Mouse (Mus musculus): ENCODE results near the gene Trhde. TPM values are rescaled to one million over a fixed set of nuclear protein-coding genes. Genes with fewer than 3 reads are reported as not detected.
A peak's percentile ranks its signal among the peaks of the same experiment; 100 is the strongest.

The Trhde gene
- polyA plus RNA-seq (2012; ENCODE audit: insufficient read depth, insufficient read length, low replicate concordance, missing spikeins): not detected in 2 replicates

DNA sequence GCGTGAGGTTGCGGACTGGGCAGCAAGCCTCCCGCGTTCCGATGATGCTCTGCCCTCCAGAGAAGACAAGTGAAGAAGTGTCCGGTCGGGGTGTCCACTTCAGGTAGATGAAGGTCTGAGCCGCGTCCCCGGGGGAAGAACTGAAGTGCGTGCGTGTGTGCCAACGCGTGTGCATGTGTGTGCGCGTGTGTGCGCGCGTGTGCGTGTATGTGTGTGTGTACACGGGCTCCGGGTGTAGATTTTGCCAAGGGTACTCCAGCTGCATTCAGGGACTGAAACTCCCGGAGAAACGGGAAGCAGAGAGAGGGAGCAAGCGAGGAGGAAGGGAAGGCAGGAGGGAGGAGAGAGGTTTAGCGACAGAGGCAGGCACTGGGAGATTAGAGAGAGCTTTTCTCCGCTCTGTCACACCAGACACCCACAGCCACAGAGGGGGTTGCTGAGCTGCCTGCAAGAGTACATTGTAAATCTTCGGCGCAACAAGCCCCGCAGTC is at the start of gene Trhde:
Gene Trhde (minus strand): TSS at position 147 of the 491 bp plus-strand sequence.
- WGBS: under 1% methylated on average over 30 of the region's 30 CpGs
- TF ChIP-seq CTCF (IDR thresholded peaks at IDR 0.05; ENCODE audit: insufficient read depth, low read depth, low read length) (no peak), POLR2A (IDR thresholded peaks at IDR 0.05; ENCODE audit: insufficient read depth, low read depth, low read length) (no peak)
- Histone ChIP-seq H3K4me1 (ENCODE audit: control insufficient read depth, insufficient read depth, low read length) (0 out of 2 replicates have a peak, but pooled peaks cover 2% of the 10 kb centered on the region), H3K4me3 (ENCODE audit: insufficient read depth, low read depth, low read length) (peak within 1 kb of the TSS; percentile 63), H3K27ac (ENCODE audit: insufficient read depth, low read depth, low read length) (peak within 1 kb of the TSS; percentile 64)

DNA sequence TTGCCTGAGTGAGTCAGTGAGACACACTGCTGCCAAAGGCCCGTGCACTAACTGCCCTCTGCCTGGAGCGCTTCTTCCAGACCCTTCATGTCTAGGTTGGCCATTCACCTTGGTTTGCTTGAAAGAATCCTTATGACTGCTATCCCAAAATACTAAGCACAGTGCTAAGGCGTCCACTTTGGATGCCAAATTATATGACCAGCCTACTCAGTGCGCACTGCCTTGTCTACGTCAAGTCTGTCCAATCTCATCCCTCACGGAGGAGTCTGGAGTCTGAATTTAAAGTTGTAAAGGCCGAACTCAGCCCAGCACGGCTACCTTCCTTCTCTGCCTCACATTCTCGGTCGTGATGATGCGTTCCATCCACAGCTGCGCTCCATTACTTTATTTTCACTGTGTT is 39.9 kb upstream of the Trhde start:
- WGBS: 86% methylated on average over 12 of the region's 12 CpGs
- H3K4me3 ChIP-seq (ENCODE audit: insufficient read depth, low read depth, low read length): no peak overlapping the region
- H3K4me1 ChIP-seq (ENCODE audit: control insufficient read depth, insufficient read depth, low read length): peaks cover 5% of the 10 kb centered on the region; the same call in 1 of the 2 replicates
- TF ChIP-seq POLR2A (IDR thresholded peaks at IDR 0.05; ENCODE audit: insufficient read depth, low read depth, low read length): no peak
- TF ChIP-seq CTCF (IDR thresholded peaks at IDR 0.05; ENCODE audit: insufficient read depth, low read depth, low read length): no peak
- peak overlapping the region; percentile 61 for H3K27ac ChIP-seq (ENCODE audit: insufficient read depth, low read depth, low read length)

DNA sequence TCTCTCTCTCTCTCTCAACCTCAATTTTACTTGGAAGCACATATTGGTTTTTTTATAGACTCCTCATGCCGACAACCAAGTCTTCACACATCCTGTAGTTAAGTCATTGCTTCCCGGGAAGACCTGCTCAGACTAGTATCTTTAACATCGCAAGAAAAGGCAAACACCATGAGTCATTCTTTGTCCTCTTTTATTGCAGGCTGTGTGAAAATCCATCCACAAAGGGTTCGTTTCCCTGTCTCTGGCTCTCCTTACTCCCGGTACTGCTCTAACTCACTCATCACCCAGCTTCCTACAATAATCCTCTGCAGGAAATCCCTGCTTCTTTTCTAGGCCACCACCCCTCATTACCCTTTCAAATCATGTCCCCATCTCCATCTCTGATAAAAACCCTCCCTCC is 39.3 kb upstream of the Trhde start:
- peak overlapping the region; percentile 61 for H3K27ac ChIP-seq (ENCODE audit: insufficient read depth, low read depth, low read length)
- no peak for TF ChIP-seq POLR2A (IDR thresholded peaks at IDR 0.05; ENCODE audit: insufficient read depth, low read depth, low read length)
- TF ChIP-seq CTCF (IDR thresholded peaks at IDR 0.05; ENCODE audit: insufficient read depth, low read depth, low read length): no peak
- WGBS: 31% methylated on average over 5 of the region's 5 CpGs
- H3K4me3 ChIP-seq (ENCODE audit: insufficient read depth, low read depth, low read length): no peak overlapping the region
- H3K4me1 ChIP-seq (ENCODE audit: control insufficient read depth, insufficient read depth, low read length): peaks cover 5% of the 10 kb centered on the region; the same call in 1 of the 2 replicates

DNA sequence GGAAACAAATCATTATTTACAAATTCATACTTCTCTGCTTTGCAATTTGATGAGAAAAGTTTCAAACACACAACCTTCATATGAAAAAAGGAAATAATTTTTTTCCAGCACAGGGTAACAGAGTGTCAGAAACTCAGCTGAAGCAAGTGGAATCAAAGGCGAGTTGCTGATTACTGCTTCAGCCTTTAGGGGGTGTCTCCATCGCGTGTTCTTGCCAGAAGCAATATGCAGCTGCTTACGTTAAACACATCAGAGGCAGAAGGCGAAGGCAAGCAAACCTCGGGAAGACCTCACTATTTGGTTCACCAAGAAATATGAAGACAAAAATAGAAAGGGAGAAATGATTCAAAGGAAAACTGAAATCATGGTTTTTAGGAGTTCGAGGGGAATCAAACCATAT is 29.2 kb upstream of the Trhde start:
- Histone ChIP-seq H3K4me1 (ENCODE audit: control insufficient read depth, insufficient read depth, low read length) (no peaks in the 10 kb centered on the region), H3K27ac (ENCODE audit: insufficient read depth, low read depth, low read length) (no peak overlapping the region), H3K4me3 (ENCODE audit: insufficient read depth, low read depth, low read length) (no peak overlapping the region)
- TF ChIP-seq CTCF (IDR thresholded peaks at IDR 0.05; ENCODE audit: insufficient read depth, low read depth, low read length): no peak
- no peak for TF ChIP-seq POLR2A (IDR thresholded peaks at IDR 0.05; ENCODE audit: insufficient read depth, low read depth, low read length)
- WGBS: 26% methylated on average over 7 of the region's 7 CpGs

DNA sequence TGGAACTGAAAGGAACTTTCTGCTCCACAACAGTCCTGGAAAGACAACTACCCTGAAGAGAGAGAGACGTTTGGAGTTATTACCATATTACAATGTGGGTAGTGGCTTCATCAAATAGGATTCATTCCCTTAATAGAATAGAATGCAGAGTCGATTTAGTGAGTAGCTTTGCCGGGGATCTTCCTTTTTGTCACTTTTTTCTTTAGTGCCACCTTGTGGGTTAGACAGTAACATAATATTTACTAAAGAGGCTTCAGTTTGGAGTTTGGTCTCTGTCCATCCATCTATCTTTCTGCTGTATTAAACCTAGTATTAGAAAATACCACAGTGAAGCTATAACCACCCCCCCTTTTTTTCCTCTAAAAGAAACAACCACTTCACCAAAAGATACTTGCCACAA is 6.7 kb upstream of the Trhde start:
- Histone ChIP-seq H3K4me1 (ENCODE audit: control insufficient read depth, insufficient read depth, low read length) (no peaks in the 10 kb centered on the region), H3K27ac (ENCODE audit: insufficient read depth, low read depth, low read length) (no peak overlapping the region), H3K4me3 (ENCODE audit: insufficient read depth, low read depth, low read length) (no peak overlapping the region)
- WGBS: 20% methylated on average over 3 of the region's 3 CpGs
- TF ChIP-seq POLR2A (IDR thresholded peaks at IDR 0.05; ENCODE audit: insufficient read depth, low read depth, low read length): no peak
- no peak for TF ChIP-seq CTCF (IDR thresholded peaks at IDR 0.05; ENCODE audit: insufficient read depth, low read depth, low read length)

DNA sequence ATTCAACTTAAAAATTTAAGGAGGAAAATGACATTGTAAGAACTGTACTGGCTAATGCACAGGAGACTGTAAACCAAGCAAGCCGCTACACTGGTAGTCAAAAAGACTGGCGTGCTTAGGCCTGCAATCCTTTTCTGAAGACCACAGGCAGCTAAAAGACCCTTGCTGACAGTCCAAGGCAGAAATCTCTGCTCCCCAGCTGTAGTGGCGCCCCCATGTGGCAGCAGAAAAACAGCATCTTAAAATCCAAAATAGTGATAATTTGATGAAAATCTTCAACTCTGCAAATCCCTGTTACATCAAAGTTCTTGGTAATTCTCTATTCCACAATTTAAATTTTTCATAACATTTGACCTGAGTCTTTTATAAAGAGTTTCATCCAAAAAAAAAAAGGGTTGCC is 3.8 kb upstream of the Trhde start:
- Histone ChIP-seq H3K4me3 (ENCODE audit: insufficient read depth, low read depth, low read length) (no peak overlapping the region), H3K4me1 (ENCODE audit: control insufficient read depth, insufficient read depth, low read length) (no peaks in the 10 kb centered on the region), H3K27ac (ENCODE audit: insufficient read depth, low read depth, low read length) (no peak overlapping the region)
- WGBS: 65% methylated on average over 3 of the region's 3 CpGs
- peak; percentile 53; the same call in 1 of the 2 replicates for TF ChIP-seq CTCF (IDR thresholded peaks at IDR 0.05; ENCODE audit: insufficient read depth, low read depth, low read length)
- no peak for TF ChIP-seq POLR2A (IDR thresholded peaks at IDR 0.05; ENCODE audit: insufficient read depth, low read depth, low read length)

DNA sequence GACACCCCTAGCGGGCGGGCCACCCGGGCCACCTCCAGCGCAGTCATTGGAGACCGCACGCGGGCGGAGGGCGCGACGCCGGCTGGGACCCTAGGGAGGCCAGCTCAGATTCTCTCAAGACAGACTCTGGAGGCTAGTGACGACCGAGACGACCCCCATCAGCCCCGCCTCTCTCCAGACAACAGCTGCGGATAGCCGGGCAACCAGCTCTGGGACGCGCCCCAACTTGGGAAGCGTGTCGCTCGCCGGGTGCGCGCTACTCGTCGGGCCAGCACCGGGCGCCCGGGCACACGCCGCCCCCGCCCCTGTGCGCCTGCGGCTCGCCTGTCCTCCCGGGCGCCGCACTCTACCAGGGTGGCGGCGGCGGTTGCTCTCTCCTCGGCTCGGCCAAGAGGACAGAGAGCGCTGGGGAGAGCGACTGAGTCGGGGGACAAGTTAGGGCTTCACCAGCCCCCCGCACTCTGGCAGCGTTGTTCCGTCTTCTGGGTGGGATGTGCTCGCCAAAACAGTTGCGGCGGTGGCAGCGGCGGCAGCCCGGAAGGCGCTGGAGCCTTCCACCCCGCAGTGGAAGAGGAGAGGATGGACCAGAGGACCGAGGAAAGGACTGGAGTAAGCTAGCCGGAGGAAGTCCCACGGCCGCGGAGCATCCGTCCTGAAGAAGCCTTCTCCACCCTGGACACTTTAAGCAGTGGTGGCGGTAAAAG is 498 bp downstream of the Trhde start:
- TF ChIP-seq POLR2A (IDR thresholded peaks at IDR 0.05; ENCODE audit: insufficient read depth, low read depth, low read length): peak; percentile 34; the same call in 1 of the 2 replicates
- TF ChIP-seq CTCF (IDR thresholded peaks at IDR 0.05; ENCODE audit: insufficient read depth, low read depth, low read length): no peak
- H3K27ac ChIP-seq (ENCODE audit: insufficient read depth, low read depth, low read length): peak overlapping the region; percentile 64
- 0 out of 2 replicates have a peak, but pooled peaks cover 2% of the 10 kb centered on the region for H3K4me1 ChIP-seq (ENCODE audit: control insufficient read depth, insufficient read depth, low read length)
- peak overlapping the region; percentile 63 for H3K4me3 ChIP-seq (ENCODE audit: insufficient read depth, low read depth, low read length)
- under 1% methylated on average over 66 of the region's 66 CpGs for WGBS

DNA sequence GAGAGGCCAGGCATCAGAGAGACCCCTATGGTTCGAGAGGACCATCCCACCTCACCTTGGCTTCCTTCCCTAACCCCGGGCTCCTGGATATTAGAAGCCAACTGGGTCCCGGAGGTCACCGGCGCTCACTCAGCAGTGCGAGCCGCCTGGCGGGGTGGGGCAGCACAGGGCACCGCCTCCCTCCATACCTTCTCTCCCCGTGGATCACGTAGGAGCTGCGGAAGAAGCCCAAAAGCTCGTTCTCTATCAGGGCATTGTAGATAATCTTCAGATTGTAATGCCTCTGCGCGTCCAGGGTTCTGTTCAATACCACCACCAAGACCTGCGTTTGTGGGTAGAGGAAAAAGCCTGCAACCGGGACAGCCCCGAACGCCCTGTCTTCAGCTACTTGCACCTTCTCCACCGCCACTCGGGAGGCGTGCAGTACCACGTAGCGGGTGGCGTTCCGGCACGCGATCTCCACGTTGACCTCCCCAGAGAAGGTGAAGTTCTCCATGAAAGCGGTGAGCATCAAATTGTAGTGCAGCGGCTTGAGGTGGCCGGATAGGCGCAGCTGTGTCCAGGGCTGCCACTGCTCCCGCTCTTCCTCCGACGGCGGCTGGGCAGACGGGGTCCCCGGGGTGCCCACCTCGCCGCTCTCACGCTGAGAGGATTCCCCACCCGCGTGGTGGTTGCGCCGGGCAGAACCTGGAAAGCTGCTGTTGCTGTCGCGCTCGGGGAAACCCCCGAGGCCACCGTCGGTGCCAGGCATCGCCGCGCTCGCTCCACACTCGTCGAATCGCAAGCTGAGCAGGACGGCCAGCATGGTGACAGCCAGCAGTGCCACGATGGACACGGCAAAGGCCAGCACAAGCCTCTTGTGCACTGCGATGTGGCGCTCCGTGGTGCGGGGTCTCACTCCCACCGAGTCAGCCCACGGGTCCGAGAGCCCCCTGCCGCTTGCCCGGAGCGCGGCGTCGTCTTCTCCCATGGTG is 1.5 kb downstream of the Trhde start:
- Histone ChIP-seq H3K4me3 (ENCODE audit: insufficient read depth, low read depth, low read length) (peak overlapping the region; percentile 63), H3K27ac (ENCODE audit: insufficient read depth, low read depth, low read length) (peak overlapping the region; percentile 13; the same call in 1 of the 2 replicates), H3K4me1 (ENCODE audit: control insufficient read depth, insufficient read depth, low read length) (0 out of 2 replicates have a peak, but pooled peaks cover 2% of the 10 kb centered on the region)
- TF ChIP-seq CTCF (IDR thresholded peaks at IDR 0.05; ENCODE audit: insufficient read depth, low read depth, low read length) (no peak), POLR2A (IDR thresholded peaks at IDR 0.05; ENCODE audit: insufficient read depth, low read depth, low read length) (no peak; the same call in 1 of the 2 replicates)
- WGBS: 2% methylated on average over 75 of the region's 75 CpGs

Measured in olfactory bulb, adult 2 months (tissue).